Comparison of ENCODE assay signal across 21 mouse cellular contexts in the genomic region with DNA sequence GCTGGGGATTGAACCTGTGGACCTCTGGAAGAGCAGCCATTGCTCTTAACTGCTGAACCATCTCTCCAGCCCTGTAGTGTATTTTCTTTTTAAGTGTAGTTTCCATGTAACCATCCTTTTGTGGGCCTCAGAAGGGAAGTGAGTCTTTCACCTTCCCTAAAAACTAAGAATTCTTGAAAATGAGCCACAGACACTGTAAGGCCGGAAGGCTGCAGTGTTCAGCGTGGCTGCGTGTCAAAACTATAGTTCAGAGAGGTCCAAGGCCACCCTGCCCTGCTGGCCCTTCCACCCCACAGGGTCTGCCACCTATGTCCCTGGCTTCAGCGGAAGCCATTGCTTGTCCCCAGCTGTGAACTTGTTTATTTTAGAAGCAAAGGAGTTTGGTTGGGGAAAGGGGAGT. TPM values are rescaled to one million over a fixed set of nuclear protein-coding genes. Genes with fewer than 3 reads are reported as not detected.
DNase-seq lines count a peak whose midpoint lies in the region; ATAC-seq and TF ChIP-seq lines count a peak whose summit lies in the region.
"Had no signal": no experiment of that assay in that cellular context is flagged by ENCODE, and none has a peak within 500 bp of the region (broad histone marks: within the 10 kb centered on the region; RNA-seq: fewer than 3 reads in every experiment).

No protein-coding gene starts in this region.

- H3K36me3 ChIP-seq in kidney, adult 2 months (ENCODE audit: control insufficient read depth, insufficient read depth, low read length): no peaks in the 10 kb centered on the region
- peaks cover 82% of the 10 kb centered on the region for H3K36me3 ChIP-seq in megakaryocyte, embryonic 14.5 days (replicated peaks; ENCODE audit: low read length)
- H3K36me3 ChIP-seq: embryonic facial prominence, embryonic 12.5 days; hindbrain, embryonic 15.5 days had no signal

- 47% methylated on average over 4 of the region's 4 CpGs for WGBS in kidney, adult 2 months

- no peaks in the 10 kb centered on the region for H3K9me3 ChIP-seq in megakaryocyte, embryonic 14.5 days
- H3K9me3 ChIP-seq: embryonic facial prominence, embryonic 12.5 days; hindbrain, embryonic 15.5 days had no signal

- no peak for TF ChIP-seq POLR2A in kidney, adult 2 months (IDR thresholded peaks at IDR 0.05; ENCODE audit: low read depth, low read length)
- TF ChIP-seq POLR2A in bone marrow macrophage, adult 2 months (IDR thresholded peaks at IDR 0.05; ENCODE audit: borderline replicate concordance, low read depth, low read length): no peak

- DNase-seq in kidney, adult 2 months: peak; percentile 15
- DNase-seq in kidney, postnatal 4 days: no peak
- DNase-seq in lung, postnatal 36 days: no peak
- DNase-seq in layer of hippocampus, adult 2 months (ENCODE audit: low spot score in 2 of 2): no peak
- DNase-seq: adrenal gland, postnatal 10 days; cerebellum, adult 11 months; cerebellum, adult 8-10 months; cerebellum, postnatal 14 days; gastrocnemius, postnatal 10 days had no signal

- no peak for TF ChIP-seq CTCF in kidney, adult 2 months (conservative IDR thresholded peaks at IDR 0.05; ENCODE audit: insufficient read depth, insufficient read length, low read depth, low read length)
- TF ChIP-seq CTCF in bone marrow macrophage, adult 2 months (IDR thresholded peaks at IDR 0.05; ENCODE audit: low read depth, low read length): no peak
- TF ChIP-seq CTCF in layer of hippocampus, adult 2 months (conservative IDR thresholded peaks at IDR 0.05): no peak

- no peaks in the 10 kb centered on the region for H3K4me1 ChIP-seq in kidney, adult 2 months (ENCODE audit: control insufficient read depth, insufficient read depth, low read length)
- peaks cover 55% of the 10 kb centered on the region for H3K4me1 ChIP-seq in bone marrow macrophage, adult 2 months (ENCODE audit: control insufficient read depth, insufficient read depth, low read length)
- H3K4me1 ChIP-seq in megakaryocyte, embryonic 14.5 days: peaks cover 100% of the 10 kb centered on the region
- H3K4me1 ChIP-seq: embryonic facial prominence, embryonic 12.5 days; hindbrain, embryonic 15.5 days had no signal

- peak; percentile 46 for ATAC-seq in common myeloid progenitor, adult 5-6 weeks (replicated peaks; ENCODE audit: low read depth, poor library complexity, severe bottlenecking)
- ATAC-seq: forebrain, embryonic 16.5 days had no signal

- no peaks in the 10 kb centered on the region for H3K27me3 ChIP-seq in kidney, adult 2 months (replicated peaks; ENCODE audit: control insufficient read depth, insufficient read depth, low read length)
- H3K27me3 ChIP-seq in megakaryocyte, embryonic 14.5 days (replicated peaks): no peaks in the 10 kb centered on the region
- H3K27me3 ChIP-seq: embryonic facial prominence, embryonic 12.5 days; hindbrain, embryonic 15.5 days had no signal

- no peak overlapping the region for H3K4me3 ChIP-seq in kidney, adult 2 months (ENCODE audit: insufficient read depth, low read depth, low read length)
- H3K4me3 ChIP-seq in bone marrow macrophage, adult 2 months (ENCODE audit: insufficient read depth, low read length): no peak overlapping the region
- H3K4me3 ChIP-seq in megakaryocyte, embryonic 14.5 days (replicated peaks): peak overlapping the region; percentile 57
- no peak overlapping the region for H3K4me3 ChIP-seq in layer of hippocampus, adult 2 months
- H3K4me3 ChIP-seq: embryonic facial prominence, embryonic 12.5 days; heart, adult 2 months; hindbrain, embryonic 15.5 days had no signal

- H3K27ac ChIP-seq in kidney, adult 2 months (ENCODE audit: insufficient read depth, low read depth, low read length): no peak overlapping the region
- H3K27ac ChIP-seq in bone marrow macrophage, adult 2 months (ENCODE audit: insufficient read depth, low read depth, low read length): peak overlapping the region; percentile 77
- no peak overlapping the region for H3K27ac ChIP-seq in layer of hippocampus, adult 2 months
- H3K27ac ChIP-seq: embryonic facial prominence, embryonic 12.5 days; heart, adult 2 months; hindbrain, embryonic 15.5 days had no signal

RNA-seq across cellular contexts. Expression of gene Cass4, which starts 12.6 kb away (rescaled TPM):
- 0.22 and 0.30 TPM in 2 replicates for polyA plus RNA-seq in kidney, adult 2 months (2012; rRNA removed)
- 1.8 and 2.2 TPM in 2 replicates for polyA plus RNA-seq in bone marrow macrophage, adult 2 months (2012; ENCODE audit: insufficient read depth, insufficient read length, missing spikeins)
- total RNA-seq in common myeloid progenitor, adult 5-6 weeks (2017): 0.44 and 1.5 TPM in 2 replicates
- 5.9 TPM in 2 replicates for polyA plus RNA-seq in megakaryocyte, embryonic 14.5 days (2012; ENCODE audit: insufficient read depth, low replicate concordance)
- total RNA-seq in layer of hippocampus, adult 2 months (2021): under 1 TPM; 0.47 to 0.61 TPM

RNA-seq across cellular contexts. Expression of gene Rtf2, which starts 34.2 kb away (rescaled TPM):
- 37.7 and 39.9 TPM in 2 replicates for polyA plus RNA-seq in kidney, adult 2 months (2012; rRNA removed)
- polyA plus RNA-seq in bone marrow macrophage, adult 2 months (2012; ENCODE audit: insufficient read depth, insufficient read length, missing spikeins): 111 TPM in 2 replicates
- 139 and 158 TPM in 2 replicates for total RNA-seq in common myeloid progenitor, adult 5-6 weeks (2017)
- polyA plus RNA-seq in megakaryocyte, embryonic 14.5 days (2012; ENCODE audit: insufficient read depth, low replicate concordance): 15.3 and 57.1 TPM in 2 replicates
- total RNA-seq in layer of hippocampus, adult 2 months (2021): 10 to 100 TPM; 66.5 to 74.4 TPM

RNA-seq across cellular contexts. Expression of gene Cstf1, which starts 35.7 kb away (rescaled TPM):
- 31.3 and 37.7 TPM in 2 replicates for polyA plus RNA-seq in kidney, adult 2 months (2012; rRNA removed)
- polyA plus RNA-seq in bone marrow macrophage, adult 2 months (2012; ENCODE audit: insufficient read depth, insufficient read length, missing spikeins): 16.2 and 16.8 TPM in 2 replicates
- total RNA-seq in common myeloid progenitor, adult 5-6 weeks (2017): 40.3 and 52.1 TPM in 2 replicates
- 7.2 and 7.4 TPM in 2 replicates for polyA plus RNA-seq in megakaryocyte, embryonic 14.5 days (2012; ENCODE audit: insufficient read depth, low replicate concordance)
- total RNA-seq in layer of hippocampus, adult 2 months (2021): 10 to 100 TPM; 27.7 to 28.5 TPM

RNA-seq across cellular contexts. Expression of gene Aurka, which starts 35.8 kb away (rescaled TPM):
- 0.92 and 1.2 TPM in 2 replicates for polyA plus RNA-seq in kidney, adult 2 months (2012; rRNA removed)
- 22.3 and 24.7 TPM in 2 replicates for polyA plus RNA-seq in bone marrow macrophage, adult 2 months (2012; ENCODE audit: insufficient read depth, insufficient read length, missing spikeins)
- 56.2 and 57.1 TPM in 2 replicates for total RNA-seq in common myeloid progenitor, adult 5-6 weeks (2017)
- 7.0 and 9.6 TPM in 2 replicates for polyA plus RNA-seq in megakaryocyte, embryonic 14.5 days (2012; ENCODE audit: insufficient read depth, low replicate concordance)
- total RNA-seq in layer of hippocampus, adult 2 months (2021): 1 to 10 TPM in 1 of 2 experiments, under 1 TPM in 1; 0.86 to 1.9 TPM

RNA-seq across cellular contexts. Expression of gene Gcnt7, which starts 52.2 kb away (rescaled TPM):
- polyA plus RNA-seq in kidney, adult 2 months (2012; rRNA removed): 0.04 TPM in 1 of 2 replicates, not detected in the other
- polyA plus RNA-seq in bone marrow macrophage, adult 2 months (2012; ENCODE audit: insufficient read depth, insufficient read length, missing spikeins): not detected in 2 replicates
- 0.05 TPM in 1 of 2 replicates, not detected in the other for total RNA-seq in common myeloid progenitor, adult 5-6 weeks (2017)
- not detected in 2 replicates for polyA plus RNA-seq in megakaryocyte, embryonic 14.5 days (2012; ENCODE audit: insufficient read depth, low replicate concordance)
- not detected for total RNA-seq in layer of hippocampus, adult 2 months (2021)
- total RNA-seq: adrenal gland, postnatal 10 days; adrenal gland, postnatal 4 days; gastrocnemius, postnatal 10 days; gastrocnemius, postnatal 4 days; heart, adult 2 months; heart, postnatal 25 days had no signal
- polyA plus RNA-seq: cortical plate, adult 2 months; frontal cortex, adult 2 months; heart, adult 2 months had no signal
